Mouse (Mus musculus) C2C12 (cell line): ENCODE results near the gene B9d2. TPM values are rescaled to one million over a fixed set of nuclear protein-coding genes. Genes with fewer than 3 reads are reported as not detected.

Experiments used
- H3K27me3 ChIP-seq: one replicate; pipeline ENCODE4 v1.6.1; 2011; ENCODE audit not compliant: control insufficient read depth, insufficient read depth, insufficient read length
- H3K36me3 ChIP-seq: one replicate; pipeline ENCODE4 v1.6.1; 2011; ENCODE audit not compliant: control insufficient read depth, insufficient read depth
- H3K4me3 ChIP-seq: one replicate; pipeline ENCODE4 v1.5.1; 2011; ENCODE audit warnings: mild to moderate bottlenecking, control low read depth; ENCODE audit not compliant: poor library complexity, insufficient read depth, severe bottlenecking
- H3K79me2 ChIP-seq: one replicate; pipeline ENCODE4 v1.6.1; 2011; ENCODE audit not compliant: control insufficient read depth, insufficient read depth
- H3K79me3 ChIP-seq: one replicate; pipeline ENCODE4 v1.6.1; 2011; ENCODE audit warnings: low read depth, control low read depth
- H3ac ChIP-seq: one replicate; pipeline ENCODE3; 2011; ENCODE audit warnings: low read depth; ENCODE audit not compliant: control insufficient read depth, insufficient read length
- CEBPB ChIP-seq: IDR thresholded peaks from one replicate; pipeline ENCODE4 v1.6.1; 2011; ENCODE audit warnings: low read depth, mild to moderate bottlenecking, control low read depth, moderate library complexity
- CTCF ChIP-seq: IDR thresholded peaks from one replicate; pipeline ENCODE4 v1.5.1; 2011; ENCODE audit not compliant: control insufficient read depth, insufficient read depth, insufficient read length
- FOSL1 ChIP-seq: IDR thresholded peaks from one replicate; pipeline ENCODE4 v1.8.0; 2011; ENCODE audit warnings: mild to moderate bottlenecking, low read length; ENCODE audit not compliant: poor library complexity, insufficient read depth, severe bottlenecking
- MAX ChIP-seq: IDR thresholded peaks from one replicate; pipeline ENCODE4 v1.6.1; 2011; ENCODE audit warnings: mild to moderate bottlenecking, control low read depth
- MYOD1 ChIP-seq: IDR thresholded peaks from one replicate; pipeline ENCODE4 v1.6.1; 2011; ENCODE audit warnings: low read depth; ENCODE audit not compliant: control insufficient read depth, insufficient read length
- MYOG ChIP-seq: IDR thresholded peaks from one replicate; pipeline ENCODE4 v1.6.1; 2011; ENCODE audit not compliant: control insufficient read depth, insufficient read length; ENCODE audit errors: extremely low read depth
- USF1 ChIP-seq: IDR thresholded peaks from one replicate; pipeline ENCODE4 v1.6.1; 2011; ENCODE audit warnings: low read depth, mild to moderate bottlenecking, control low read depth, moderate library complexity
- polyA plus RNA-seq: library from polyadenylated mRNA; unstranded; fragments of >200 nt; fragmentation: generic; extraction: Trizol; gene quantifications from one replicate; pipeline ENCODE4 v1.2.1, GENCODE M21; 2012; ENCODE audit warnings: missing spikeins

Gene B9d2
- polyA plus RNA-seq, 1 experiment = 33.0 TPM

- Histone ChIP-seq H3K4me3 (no peak overlapping the region), H3ac (no peak overlapping the region), H3K79me2 (no peaks in the 10 kb centered on the region), H3K27me3 (no peaks in the 10 kb centered on the region), H3K36me3 (peaks cover 92% of the 10 kb centered on the region), H3K79me3 (no peaks in the 10 kb centered on the region)
- no peak for TF ChIP-seq CEBPB
- no peak for TF ChIP-seq FOSL1
- TF ChIP-seq CTCF = no peak
- TF ChIP-seq MAX = no peak
- TF ChIP-seq USF1 = no peak
- no peak for TF ChIP-seq MYOD1
- no peak for TF ChIP-seq MYOG
Measured at GRCm38 (mm10) chr7:25731294-25732055, 50.9 kb downstream of the B9d2 start.

GRCm38 (mm10) chr7:25734991-25735390 is 54.4 kb downstream of the B9d2 start:
- H3K4me3 ChIP-seq = no peak overlapping the region
- H3K36me3 ChIP-seq = peaks cover 94% of the 10 kb centered on the region
- no peaks in the 10 kb centered on the region for H3K27me3 ChIP-seq
- H3K79me2 ChIP-seq = peaks cover 16% of the 10 kb centered on the region
- H3ac ChIP-seq = no peak overlapping the region
- H3K79me3 ChIP-seq = no peaks in the 10 kb centered on the region
- TF ChIP-seq MAX (no peak), MYOG (no peak), MYOD1 (no peak), CTCF (no peak)

Other genes starting within 250 kb of the B9d2 start
- 0.06 TPM for gene Ceacam1, start 203.2 kb upstream of the B9d2 start, polyA plus RNA-seq
- gene Ceacam2, start 140.9 kb upstream of the B9d2 start, polyA plus RNA-seq = not detected
- not detected for gene Erich4, start 64.9 kb upstream of the B9d2 start, polyA plus RNA-seq
- gene Dmac2, start 61.4 kb upstream of the B9d2 start, polyA plus RNA-seq = 12.2 TPM
- gene B3gnt8, start 54.1 kb upstream of the B9d2 start, polyA plus RNA-seq = 0.96 TPM
- gene Bckdha, start 21.8 kb upstream of the B9d2 start, polyA plus RNA-seq = 21.3 TPM
- gene Exosc5, start 21.6 kb upstream of the B9d2 start, polyA plus RNA-seq = 53.2 TPM
- 0.18 TPM for gene Tmem91, start 5.6 kb upstream of the B9d2 start, polyA plus RNA-seq
- gene Tgfb1, start 6.2 kb downstream of the B9d2 start, polyA plus RNA-seq = 108 TPM
- 33.2 TPM for gene Ccdc97, start 38.3 kb downstream of the B9d2 start, polyA plus RNA-seq
- gene Hnrnpul1, start 74.0 kb downstream of the B9d2 start, polyA plus RNA-seq = 84.0 TPM
- 270 TPM for gene Axl, start 107.9 kb downstream of the B9d2 start, polyA plus RNA-seq
- gene Cyp2s1, start 136.1 kb downstream of the B9d2 start, polyA plus RNA-seq = 0.15 TPM
- not detected for gene Cyp2b10, start 216.8 kb downstream of the B9d2 start, polyA plus RNA-seq